Mouse (Mus musculus): ENCODE results near the gene Rgl2. TPM values are rescaled to one million over a fixed set of nuclear protein-coding genes. Genes with fewer than 3 reads are reported as not detected.
"Not testable (repeated sequence)": the region's sequence is repeated elsewhere in the genome, so short reads cannot be mapped to it uniquely, and the experiment has no call there.

Rgl2 gene
- total and polyA plus RNA-seq, 3 experiments, result 24.9 to 43.6 TPM; not detected in 1

DNA sequence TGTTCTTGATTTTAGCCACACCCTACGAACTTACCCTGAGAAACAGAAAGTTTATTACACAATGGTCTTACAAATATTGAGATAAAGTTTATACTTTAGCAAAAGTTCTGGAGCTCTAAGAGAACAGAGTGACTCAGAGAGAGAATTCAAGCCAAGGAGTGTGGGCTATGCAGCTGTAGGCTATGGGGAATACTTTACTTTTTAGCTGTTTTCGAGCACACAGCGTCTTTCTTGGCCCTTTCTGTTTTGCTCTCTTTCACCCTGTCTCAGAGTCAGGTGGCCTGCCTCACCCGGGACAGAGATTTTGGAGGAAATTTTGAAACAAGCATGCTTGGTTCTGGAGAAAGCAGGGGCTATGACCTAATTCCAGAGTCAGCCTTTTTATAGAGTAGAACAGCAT lies 31.1 kb upstream of the Rgl2 start:
- not testable (repeated sequence) for H3K79me2 ChIP-seq (ENCODE audit: control insufficient read depth, insufficient read depth, low read length, poor library complexity); H3K9me3 ChIP-seq (replicated peaks; ENCODE audit: insufficient read depth, low read length); DNase-seq (ENCODE audit: low read depth, low spot score); H3K27me3 ChIP-seq (ENCODE audit: control insufficient read depth in 1 of 2, insufficient read depth in 2 of 2, low read length in 2 of 2)
- Histone ChIP-seq H3K4me1 (ENCODE audit: control insufficient read depth in 1 of 2, insufficient read depth in 2 of 2, low read length in 2 of 2) (peaks cover 16 to 36% of the 10 kb centered on the region in 2 experiments), H3K9ac (ENCODE audit: control insufficient read depth, low read depth, low read length, poor library complexity, severe bottlenecking) (peak overlapping the region; percentile 58), H3K36me3 (ENCODE audit: control insufficient read depth in 1 of 2, insufficient read depth in 2 of 2, low read length in 2 of 2) (peaks cover 0 to 21% of the 10 kb centered on the region in 2 experiments; a peak in 2 of 4 replicates), H3K27ac (ENCODE audit: control insufficient read depth, low read depth, low read length) (peak overlapping the region; percentile 76), H3K4me3 (ENCODE audit: control insufficient read depth in 1 of 2, insufficient read depth in 1 of 2, low read depth in 2 of 2, low read length in 2 of 2) (peak overlapping the region; percentile 37 to 44)
- TF ChIP-seq MXI1 (IDR thresholded peaks at IDR 0.05; ENCODE audit: low read depth, low read length), result 0 out of 2 replicates have a peak, but pooled peaks have one; percentile 24

- Histone ChIP-seq H3K27me3 (ENCODE audit: control insufficient read depth in 1 of 2, insufficient read depth in 2 of 2, low read length in 2 of 2) (no peaks in the 10 kb centered on the region), H3K4me1 (ENCODE audit: control insufficient read depth in 1 of 2, insufficient read depth in 2 of 2, low read length in 2 of 2) (peaks cover 21 to 47% of the 10 kb centered on the region in 2 experiments), H3K4me3 (ENCODE audit: control insufficient read depth in 1 of 2, insufficient read depth in 1 of 2, low read depth in 2 of 2, low read length in 2 of 2) (no peak overlapping the region), H3K36me3 (ENCODE audit: control insufficient read depth in 1 of 2, insufficient read depth in 2 of 2, low read length in 2 of 2) (peaks cover 0 to 30% of the 10 kb centered on the region in 2 experiments; a peak in 2 of 4 replicates), H3K9me3 (replicated peaks; ENCODE audit: insufficient read depth, low read length) (no peaks in the 10 kb centered on the region), H3K27ac (ENCODE audit: control insufficient read depth, low read depth, low read length) (no peak overlapping the region), H3K79me2 (ENCODE audit: control insufficient read depth, insufficient read depth, low read length, poor library complexity) (no peaks in the 10 kb centered on the region), H3K9ac (ENCODE audit: control insufficient read depth, low read depth, low read length, poor library complexity, severe bottlenecking) (no peak overlapping the region)
- no peak for TF ChIP-seq KAT2A (conservative IDR thresholded peaks at IDR 0.05; ENCODE audit: low read depth, low read length)
- TF ChIP-seq MAFK (IDR thresholded peaks at IDR 0.05; ENCODE audit: borderline replicate concordance, low read depth, low read length), result no peak
- TF ChIP-seq ETS1 (IDR thresholded peaks at IDR 0.05; ENCODE audit: low read depth, low read length), result no peak
- no peak for TF ChIP-seq NRF1 (IDR thresholded peaks at IDR 0.05; ENCODE audit: insufficient read depth, low read depth, low read length, poor library complexity, severe bottlenecking)
- no peak for TF ChIP-seq MEF2A (IDR thresholded peaks at IDR 0.05; ENCODE audit: extremely low read depth, insufficient replicate concordance, low read depth, low read length, poor library complexity, severe bottlenecking)
- TF ChIP-seq MAZ (IDR thresholded peaks at IDR 0.05; ENCODE audit: low read depth, low read length), result no peak
- no peak for TF ChIP-seq CHD2 (IDR thresholded peaks at IDR 0.05; ENCODE audit: low read length)
- TF ChIP-seq ZC3H11A (IDR thresholded peaks at IDR 0.05; ENCODE audit: low read depth, low read length), result no peak
- no peak for DNase-seq (ENCODE audit: low read depth, low spot score)
These were observed 29.7 kb upstream of the Rgl2 start for GRCm38 (mm10) chr17:33899642-33900041.

GRCm38 (mm10) chr17:33900281-33900988 lies 28.9 kb upstream of the Rgl2 start:
- no peaks in the 10 kb centered on the region for H3K9me3 ChIP-seq (replicated peaks; ENCODE audit: insufficient read depth, low read length)
- TF ChIP-seq GABPA (IDR thresholded peaks at IDR 0.05; ENCODE audit: low read depth, low read length), result no peak
- TF ChIP-seq ZNF384 (IDR thresholded peaks at IDR 0.05; ENCODE audit: low read depth, low read length), result peak; percentile 76
- H3K4me1 ChIP-seq (ENCODE audit: control insufficient read depth in 1 of 2, insufficient read depth in 2 of 2, low read length in 2 of 2), result peaks cover 21 to 47% of the 10 kb centered on the region in 2 experiments
- no peaks in the 10 kb centered on the region for H3K79me2 ChIP-seq (ENCODE audit: control insufficient read depth, insufficient read depth, low read length, poor library complexity)
- DNase-seq (ENCODE audit: low read depth, low spot score), result no peak
- H3K9ac ChIP-seq (ENCODE audit: control insufficient read depth, low read depth, low read length, poor library complexity, severe bottlenecking), result no peak overlapping the region
- no peak overlapping the region for H3K4me3 ChIP-seq (ENCODE audit: control insufficient read depth in 1 of 2, insufficient read depth in 1 of 2, low read depth in 2 of 2, low read length in 2 of 2)
- peaks cover 0 to 30% of the 10 kb centered on the region in 2 experiments; a peak in 2 of 4 replicates for H3K36me3 ChIP-seq (ENCODE audit: control insufficient read depth in 1 of 2, insufficient read depth in 2 of 2, low read length in 2 of 2)
- H3K27me3 ChIP-seq (ENCODE audit: control insufficient read depth in 1 of 2, insufficient read depth in 2 of 2, low read length in 2 of 2), result no peaks in the 10 kb centered on the region
- no peak overlapping the region for H3K27ac ChIP-seq (ENCODE audit: control insufficient read depth, low read depth, low read length)
